9 mouse cellular contexts compared by ENCODE assay signal in genomic region chr5:75151146-75151900, GRCm38 (mm10). TPM values are rescaled to one million over a fixed set of nuclear protein-coding genes. Genes with fewer than 3 reads are reported as not detected.
DNase-seq lines count a peak whose midpoint lies in the region; ATAC-seq and TF ChIP-seq lines count a peak whose summit lies in the region.
"Had no signal": no experiment of that assay in that cellular context is flagged by ENCODE, and none has a peak within 500 bp of the region (broad histone marks: within the 10 kb centered on the region; RNA-seq: fewer than 3 reads in every experiment).

No protein-coding gene starts in this region.

- peak; percentile 36 for DNase-seq in thymus, postnatal 14 days
- no peak for DNase-seq in thymus, adult 18-20 months
- peak; percentile 71 to 72 for DNase-seq in gastrocnemius, postnatal 36 days
- peak; percentile 34 for DNase-seq in induced T-regulatory cell, adult 2 months (ENCODE audit: low read depth)
- no peak for DNase-seq in liver, embryonic 13.5 days
- peak; percentile 50 for DNase-seq in ovary, adult 18-20 months (ENCODE audit: low spot score)
- DNase-seq in thymus, postnatal 25 days = no peak

- 2% methylated on average over 32 of the region's 35 CpGs for WGBS in liver, embryonic 13.5 days (ENCODE audit: insufficient replicate concordance)

- ATAC-seq in liver, embryonic 13.5 days (ENCODE audit: low read depth) = no peak

- no peak overlapping the region for H3K27ac ChIP-seq in cortical plate, adult 2 months (ENCODE audit: insufficient read depth, low read length)
- no peak overlapping the region for H3K27ac ChIP-seq in liver, embryonic 13.5 days

- no peaks in the 10 kb centered on the region for H3K9me3 ChIP-seq in liver, embryonic 13.5 days (replicated peaks)

- peak; percentile 35; the same call in 1 of the 2 replicates for TF ChIP-seq CTCF in cortical plate, adult 2 months (IDR thresholded peaks at IDR 0.05; ENCODE audit: extremely low read depth, insufficient read depth, low read length)

- peak overlapping the region; percentile 12; the same call in 1 of the 2 replicates for H3K4me2 ChIP-seq in liver, embryonic 13.5 days

- TF ChIP-seq POLR2A in cortical plate, adult 2 months (IDR thresholded peaks at IDR 0.05; ENCODE audit: extremely low read depth, insufficient read depth, low read length) = no peak

- H3K9ac ChIP-seq in liver, embryonic 13.5 days = no peak overlapping the region

- H3K27me3 ChIP-seq in liver, embryonic 13.5 days = peaks cover 99% of the 10 kb centered on the region

- no peaks in the 10 kb centered on the region for H3K4me1 ChIP-seq in cortical plate, adult 2 months (ENCODE audit: control insufficient read depth, insufficient read depth, low read length)
- peaks cover 13% of the 10 kb centered on the region for H3K4me1 ChIP-seq in liver, embryonic 13.5 days (replicated peaks)

- intact Hi-C loops in gastrocnemius, postnatal 36 days (cut with DNase I) = loop anchor here (5.0 to 10.0 kb wide), 3 partner anchors 204 to 1297 kb away; no protein-coding TSS in a partner anchor

- no peak overlapping the region; the same call in 1 of the 2 replicates for H3K4me3 ChIP-seq in cortical plate, adult 2 months (ENCODE audit: insufficient read depth, low read length)
- H3K4me3 ChIP-seq in liver, embryonic 13.5 days (replicated peaks) = no peak overlapping the region
- H3K4me3 ChIP-seq: myocyte had no signal

- H3K36me3 ChIP-seq in liver, embryonic 13.5 days = no peaks in the 10 kb centered on the region

RNA-seq across cellular contexts. Expression of gene Pdgfra, which starts 0.8 kb away (rescaled TPM):
- polyA plus RNA-seq in cortical plate, adult 2 months (2012; rRNA removed) = 21.7 and 24.4 TPM in 2 replicates
- 10 to 100 TPM; 17.4 to 17.5 TPM for total RNA-seq in gastrocnemius, postnatal 36 days (2021)
- polyA plus RNA-seq in liver, embryonic 13.5 days (2015; fragmentation: Nextera tagmentation; extraction: Ambion mirVana) = 2.6 and 3.3 TPM in 2 replicates

Comparison
In these comparisons a context has a peak if more than half of its experiments do, and no peak if none do; other contexts are left out.
1. DNase-seq: peak in thymus, postnatal 14 days (single experiment), gastrocnemius, postnatal 36 days (2 of 2), induced T-regulatory cell, adult 2 months (single experiment) and ovary, adult 18-20 months (single experiment); none in thymus, adult 18-20 months (0 of 2), liver, embryonic 13.5 days (single experiment) and thymus, postnatal 25 days (single experiment).